Mouse (Mus musculus): Measurements from ENCODE around the gene Pramef17. TPM values are rescaled to one million over a fixed set of nuclear protein-coding genes. Genes with fewer than 3 reads are reported as not detected.
"Not testable (repeated sequence)": the region's sequence is repeated elsewhere in the genome, so short reads cannot be mapped to it uniquely, and the experiment has no call there.

The Pramef17 gene
- polyA plus RNA-seq (2014; fragmentation: Nextera tagmentation; extraction: Ambion mirVana), result not detected in 2 replicates

DNA sequence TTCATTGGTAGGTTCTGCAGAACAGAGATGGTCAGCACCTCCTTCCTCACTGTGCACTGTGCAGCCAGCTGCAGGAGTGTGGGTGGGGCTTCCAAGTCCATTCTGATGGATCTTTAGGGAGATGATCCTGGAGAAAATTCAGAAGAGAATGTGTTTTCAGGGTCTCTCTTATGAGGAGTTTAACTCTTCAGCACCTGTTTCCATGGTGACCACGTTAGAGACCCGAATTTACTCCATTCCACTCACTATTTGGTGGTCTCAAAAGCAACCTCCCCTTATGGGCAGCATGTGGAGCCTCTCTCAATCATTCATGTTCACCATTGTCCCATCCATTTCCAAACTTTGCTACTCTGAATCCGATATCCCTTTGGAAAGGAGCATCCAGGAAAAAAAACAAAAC is at the start of gene Pramef17:
Gene Pramef17 (minus strand): TSS at position 101 of the 400 bp plus-strand sequence.
- WGBS, result 64% methylated on average over 3 of the region's 3 CpGs
- not testable (repeated sequence) for H3K4me2 ChIP-seq (ENCODE audit: low read depth, severe bottlenecking); H3K27me3 ChIP-seq (ENCODE audit: control insufficient read depth, insufficient read depth, low read length)

GRCm38 (mm10) chr4:143988126-143988525 is 6.0 kb downstream of the Pramef17 start:
- H3K27me3 ChIP-seq (ENCODE audit: control insufficient read depth, insufficient read depth, low read length), result not testable (repeated sequence)

More for the DNA sequence above, at the start of gene Pramef17:
- not testable (repeated sequence) for H3K36me3 ChIP-seq (ENCODE audit: control insufficient read depth, insufficient read depth, low read length); H3K27ac ChIP-seq (replicated peaks; ENCODE audit: low read depth, low read length); H3K4me1 ChIP-seq (ENCODE audit: control insufficient read depth, insufficient read depth, low read length); DNase-seq (ENCODE audit: low spot score); H3K9ac ChIP-seq (ENCODE audit: low read length); H3K9me3 ChIP-seq (ENCODE audit: control insufficient read depth, low read length); ATAC-seq (ENCODE audit: insufficient number of reproducible peaks, low FRiP score, low TSS enrichment, low read depth); H3K4me3 ChIP-seq (ENCODE audit: low read depth, low read length)

DNA sequence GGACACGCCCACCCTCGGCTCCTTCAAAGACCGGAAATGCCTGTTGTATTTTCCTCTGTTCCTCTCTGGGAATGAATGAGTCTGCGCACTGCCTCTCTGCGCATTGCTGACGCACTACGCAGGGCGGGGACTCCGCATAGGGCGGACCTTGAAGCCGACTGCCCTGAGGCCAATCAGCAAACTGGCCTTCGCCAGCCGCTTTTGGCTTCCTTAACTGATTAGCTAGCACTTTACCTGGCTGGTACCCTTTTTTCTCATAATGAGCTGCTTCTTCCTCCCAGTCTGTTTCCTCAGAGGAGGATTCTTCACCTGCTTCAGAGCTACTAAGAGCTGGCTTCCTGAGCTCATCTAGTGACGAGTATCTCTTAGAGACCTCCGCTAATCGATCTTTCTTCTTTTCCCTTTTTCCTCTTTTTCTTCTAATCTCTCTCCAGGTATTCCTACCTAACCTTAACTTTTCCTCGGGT is 6.7 kb downstream of the Pramef17 start:
- DNase-seq (ENCODE audit: low spot score); H3K9me3 ChIP-seq (ENCODE audit: control insufficient read depth, low read length); H3K27me3 ChIP-seq (ENCODE audit: control insufficient read depth, insufficient read depth, low read length); ATAC-seq (ENCODE audit: insufficient number of reproducible peaks, low FRiP score, low TSS enrichment, low read depth); H3K27ac ChIP-seq (replicated peaks; ENCODE audit: low read depth, low read length); H3K36me3 ChIP-seq (ENCODE audit: control insufficient read depth, insufficient read depth, low read length); H3K9ac ChIP-seq (ENCODE audit: low read length); H3K4me1 ChIP-seq (ENCODE audit: control insufficient read depth, insufficient read depth, low read length); H3K4me3 ChIP-seq (ENCODE audit: low read depth, low read length); H3K4me2 ChIP-seq (ENCODE audit: low read depth, severe bottlenecking): not testable (repeated sequence)
- WGBS, result 96% methylated on average over 7 of the region's 17 CpGs

More at GRCm38 (mm10) chr4:143988126-143988525, 6.0 kb downstream of the Pramef17 start:
- DNase-seq (ENCODE audit: low spot score); H3K36me3 ChIP-seq (ENCODE audit: control insufficient read depth, insufficient read depth, low read length); H3K27ac ChIP-seq (replicated peaks; ENCODE audit: low read depth, low read length); H3K9ac ChIP-seq (ENCODE audit: low read length); H3K9me3 ChIP-seq (ENCODE audit: control insufficient read depth, low read length); H3K4me3 ChIP-seq (ENCODE audit: low read depth, low read length); H3K4me2 ChIP-seq (ENCODE audit: low read depth, severe bottlenecking); ATAC-seq (ENCODE audit: insufficient number of reproducible peaks, low FRiP score, low TSS enrichment, low read depth); H3K4me1 ChIP-seq (ENCODE audit: control insufficient read depth, insufficient read depth, low read length): not testable (repeated sequence)
- WGBS, result 93% methylated on average over 13 of the region's 17 CpGs

DNA sequence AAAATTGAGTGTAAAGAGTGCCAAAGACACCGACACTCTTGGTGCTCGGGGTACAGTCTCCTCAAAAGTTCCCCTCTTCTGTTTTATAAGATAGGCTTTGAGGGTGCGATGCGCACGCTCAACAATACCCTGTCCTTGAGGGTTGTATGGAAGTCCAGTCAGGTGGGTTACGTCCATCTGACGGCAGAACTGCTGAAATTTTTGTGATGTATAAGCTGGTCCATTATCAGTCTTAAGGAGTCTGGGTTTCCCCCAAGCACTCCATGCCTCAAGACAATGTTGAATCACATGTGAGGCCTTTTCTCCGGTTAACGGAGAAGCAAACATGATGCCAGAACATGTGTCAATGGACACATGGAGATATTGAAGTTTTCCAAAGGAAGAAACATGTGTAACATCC is 8.4 kb downstream of the Pramef17 start:
- not testable (repeated sequence) for H3K36me3 ChIP-seq (ENCODE audit: control insufficient read depth, insufficient read depth, low read length); H3K4me2 ChIP-seq (ENCODE audit: low read depth, severe bottlenecking); H3K9ac ChIP-seq (ENCODE audit: low read length); H3K27ac ChIP-seq (replicated peaks; ENCODE audit: low read depth, low read length); DNase-seq (ENCODE audit: low spot score); ATAC-seq (ENCODE audit: insufficient number of reproducible peaks, low FRiP score, low TSS enrichment, low read depth); H3K27me3 ChIP-seq (ENCODE audit: control insufficient read depth, insufficient read depth, low read length); H3K4me3 ChIP-seq (ENCODE audit: low read depth, low read length); H3K9me3 ChIP-seq (ENCODE audit: control insufficient read depth, low read length); H3K4me1 ChIP-seq (ENCODE audit: control insufficient read depth, insufficient read depth, low read length)
- WGBS, result 92% methylated on average over 2 of the region's 9 CpGs

DNA sequence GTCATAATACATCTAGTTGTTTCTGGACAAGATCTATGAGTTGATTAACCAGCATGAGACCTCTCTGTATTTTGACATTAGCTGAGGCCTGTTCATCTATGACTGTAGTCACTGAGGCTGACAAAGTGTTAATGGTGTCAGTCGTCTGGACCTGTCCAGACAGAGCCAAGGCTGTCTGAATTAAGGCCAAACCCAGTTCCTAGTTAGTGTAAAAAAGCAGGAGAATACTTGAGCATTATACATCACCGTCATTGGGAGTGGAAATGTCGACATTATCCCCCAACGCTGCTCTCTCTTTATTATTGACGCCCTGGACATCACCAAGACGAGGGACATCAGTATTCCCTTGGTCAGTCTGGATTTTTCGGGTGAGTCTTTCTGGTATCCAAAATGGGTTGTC is 9.0 kb downstream of the Pramef17 start:
- H3K27me3 ChIP-seq (ENCODE audit: control insufficient read depth, insufficient read depth, low read length); H3K9me3 ChIP-seq (ENCODE audit: control insufficient read depth, low read length); H3K4me3 ChIP-seq (ENCODE audit: low read depth, low read length); H3K36me3 ChIP-seq (ENCODE audit: control insufficient read depth, insufficient read depth, low read length); H3K4me2 ChIP-seq (ENCODE audit: low read depth, severe bottlenecking); ATAC-seq (ENCODE audit: insufficient number of reproducible peaks, low FRiP score, low TSS enrichment, low read depth); H3K27ac ChIP-seq (replicated peaks; ENCODE audit: low read depth, low read length); H3K4me1 ChIP-seq (ENCODE audit: control insufficient read depth, insufficient read depth, low read length); DNase-seq (ENCODE audit: low spot score); H3K9ac ChIP-seq (ENCODE audit: low read length): not testable (repeated sequence)
- no CpG with 5 or more reads among the region's 7 CpGs for WGBS

DNA sequence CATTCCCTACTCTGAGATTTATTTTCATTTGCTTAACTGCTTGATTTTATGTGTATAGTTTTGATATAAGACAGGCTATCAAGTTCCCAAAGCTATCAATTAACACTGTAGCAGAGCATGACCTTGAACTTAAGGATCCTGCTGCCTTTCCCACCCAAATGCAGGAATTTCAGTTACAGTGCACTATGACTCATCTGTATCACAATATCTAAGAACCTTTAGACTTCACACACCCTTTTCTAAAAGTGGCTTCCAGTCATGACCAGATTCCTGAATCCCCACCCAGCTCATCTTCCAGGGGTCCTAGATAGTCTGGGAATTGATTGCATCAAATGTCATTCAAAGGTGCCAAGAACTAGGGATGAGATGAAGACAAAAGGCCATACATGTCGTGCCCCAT is 10.7 kb downstream of the Pramef17 start:
- DNase-seq (ENCODE audit: low spot score); H3K27ac ChIP-seq (replicated peaks; ENCODE audit: low read depth, low read length); ATAC-seq (ENCODE audit: insufficient number of reproducible peaks, low FRiP score, low TSS enrichment, low read depth); H3K4me1 ChIP-seq (ENCODE audit: control insufficient read depth, insufficient read depth, low read length); H3K36me3 ChIP-seq (ENCODE audit: control insufficient read depth, insufficient read depth, low read length); H3K4me3 ChIP-seq (ENCODE audit: low read depth, low read length); H3K9ac ChIP-seq (ENCODE audit: low read length); H3K27me3 ChIP-seq (ENCODE audit: control insufficient read depth, insufficient read depth, low read length); H3K4me2 ChIP-seq (ENCODE audit: low read depth, severe bottlenecking); H3K9me3 ChIP-seq (ENCODE audit: control insufficient read depth, low read length): not testable (repeated sequence)
- WGBS, result no CpG with 5 or more reads among the region's 1 CpGs

GRCm38 (mm10) chr4:143966850-143967249 is 27.3 kb downstream of the Pramef17 start, which contains the start of gene Gm13101:
TSS of gene Gm13101 (minus strand) at chr4:143966950.
- H3K4me3 ChIP-seq (ENCODE audit: low read depth, low read length); H3K27ac ChIP-seq (replicated peaks; ENCODE audit: low read depth, low read length); H3K4me2 ChIP-seq (ENCODE audit: low read depth, severe bottlenecking); H3K36me3 ChIP-seq (ENCODE audit: control insufficient read depth, insufficient read depth, low read length); H3K4me1 ChIP-seq (ENCODE audit: control insufficient read depth, insufficient read depth, low read length); H3K27me3 ChIP-seq (ENCODE audit: control insufficient read depth, insufficient read depth, low read length); H3K9me3 ChIP-seq (ENCODE audit: control insufficient read depth, low read length); DNase-seq (ENCODE audit: low spot score); H3K9ac ChIP-seq (ENCODE audit: low read length); ATAC-seq (ENCODE audit: insufficient number of reproducible peaks, low FRiP score, low TSS enrichment, low read depth): not testable (repeated sequence)
- 55% methylated on average over 2 of the region's 2 CpGs for WGBS

GRCm38 (mm10) chr4:143950916-143951315 is 43.3 kb downstream of the Pramef17 start, which contains the start of gene Pramef25:
TSS of gene Pramef25 (minus strand) at chr4:143951016.
- not testable (repeated sequence) for H3K9me3 ChIP-seq (ENCODE audit: control insufficient read depth, low read length); ATAC-seq (ENCODE audit: insufficient number of reproducible peaks, low FRiP score, low TSS enrichment, low read depth); H3K27ac ChIP-seq (replicated peaks; ENCODE audit: low read depth, low read length); H3K27me3 ChIP-seq (ENCODE audit: control insufficient read depth, insufficient read depth, low read length); H3K4me1 ChIP-seq (ENCODE audit: control insufficient read depth, insufficient read depth, low read length); H3K36me3 ChIP-seq (ENCODE audit: control insufficient read depth, insufficient read depth, low read length); DNase-seq (ENCODE audit: low spot score); H3K9ac ChIP-seq (ENCODE audit: low read length); H3K4me3 ChIP-seq (ENCODE audit: low read depth, low read length); H3K4me2 ChIP-seq (ENCODE audit: low read depth, severe bottlenecking)
- 92% methylated on average over 1 of the region's 1 CpGs for WGBS
